Mouse (Mus musculus) layer of hippocampus, adult 18-20 months (tissue): ENCODE results near the gene Pias1. TPM values are rescaled to one million over a fixed set of nuclear protein-coding genes. Genes with fewer than 3 reads are reported as not detected.
A peak's percentile ranks its signal among the peaks of the same experiment; 100 is the strongest.

Experiments
- DNase-seq, 2 experiments: peaks; one replicate each; pipeline ENCODE4 v3.0.0; 2022; ENCODE audit warnings: low spot score in 2 of 2
- total RNA-seq, 2 experiments: library from RNA; stranded (reverse); gene quantifications; 2 replicates each; pipeline ENCODE4 v1.2.3; 2021

Pias1 gene
- total RNA-seq, 2 experiments from 2014 or later = 68.0 to 70.8 TPM

- no peak for DNase-seq
These were observed 129.3 kb downstream of the Pias1 start for GRCm38 (mm10) chr9:62858266-62859019.

GRCm38 (mm10) chr9:62857719-62858261, 129.9 kb downstream of the Pias1 start, which contains the start of gene Calml4:
Calml4 (plus strand) TSS chr9:62858080.
- DNase-seq = no peak

GRCm38 (mm10) chr9:62857216-62857615, 130.5 kb downstream of the Pias1 start:
- no peak for DNase-seq

- DNase-seq = no peak
These were observed 133.2 kb downstream of the Pias1 start for GRCm38 (mm10) chr9:62854483-62854882.

GRCm38 (mm10) chr9:62851571-62851970, 136.2 kb downstream of the Pias1 start:
- no peak for DNase-seq

- DNase-seq = peak; percentile 27 to 35
These were observed 139.1 kb downstream of the Pias1 start for GRCm38 (mm10) chr9:62848641-62849040.

GRCm38 (mm10) chr9:62847694-62848093, 140.0 kb downstream of the Pias1 start:
- peak; percentile 84 to 94 for DNase-seq

- DNase-seq = no peak
These were observed 143.3 kb downstream of the Pias1 start for GRCm38 (mm10) chr9:62844461-62844860.

GRCm38 (mm10) chr9:62843356-62844024, 144.2 kb downstream of the Pias1 start:
- DNase-seq = no peak

GRCm38 (mm10) chr9:62839172-62839770, 148.5 kb downstream of the Pias1 start:
- DNase-seq = no peak

GRCm38 (mm10) chr9:62838506-62839171, 149.1 kb downstream of the Pias1 start, which contains the start of gene Cln6:
Cln6 (plus strand) TSS chr9:62838785.
- DNase-seq = peak; percentile 39 to 67

GRCm38 (mm10) chr9:62838146-62838505, 149.6 kb downstream of the Pias1 start:
- no peak for DNase-seq

GRCm38 (mm10) chr9:62837611-62838010, 150.1 kb downstream of the Pias1 start:
- no peak for DNase-seq

GRCm38 (mm10) chr9:62835705-62836446, 151.8 kb downstream of the Pias1 start:
- no peak for DNase-seq

GRCm38 (mm10) chr9:62834906-62835305, 152.8 kb downstream of the Pias1 start:
- DNase-seq = no peak

GRCm38 (mm10) chr9:62829877-62830276, 157.8 kb downstream of the Pias1 start:
- no peak for DNase-seq

- DNase-seq = peak; percentile 90 to 94
These were observed 159.1 kb downstream of the Pias1 start for GRCm38 (mm10) chr9:62828662-62829086.
